Mouse (Mus musculus): ENCODE measurements around the gene Bag3.

GRCm38 (mm10) chr7:128556923-128557430 is 33.6 kb downstream of the Bag3 start:
- TF ChIP-seq POLR2A (IDR thresholded peaks at IDR 0.05; ENCODE audit: insufficient read length, low read depth) (no peak), MYOG (IDR thresholded peaks at IDR 0.05; ENCODE audit: control insufficient read depth in 1 of 3, insufficient read depth in 1 of 3, insufficient read length in 2 of 3, low read depth in 2 of 3) (no peak), POLR2AphosphoS2 (IDR thresholded peaks at IDR 0.05; ENCODE audit: insufficient read length, low read depth) (no peak), USF1 (IDR thresholded peaks at IDR 0.05; ENCODE audit: low read depth) (no peak), CEBPB (IDR thresholded peaks at IDR 0.05; ENCODE audit: insufficient read depth, poor library complexity, severe bottlenecking) (no peak), MAX (IDR thresholded peaks at IDR 0.05; ENCODE audit: low read depth) (no peak), E2F4 (IDR thresholded peaks at IDR 0.05; ENCODE audit: insufficient read depth) (no peak), TCF12 (IDR thresholded peaks at IDR 0.05; ENCODE audit: insufficient read depth, poor library complexity, severe bottlenecking) (no peak)

Measured in myocyte (in vitro differentiated cells).